Mouse (Mus musculus) hindbrain, embryonic 16.5 days (tissue): ENCODE results near the gene Olfr558. TPM values are rescaled to one million over a fixed set of nuclear protein-coding genes. Genes with fewer than 3 reads are reported as not detected.

ENCODE experiments used
- ATAC-seq: fragments of 200-750 bp; cut with Nextera tagmentation; 2 replicates; pipeline ENCODE4 v1.8.0; 2017; ENCODE audit warnings: moderate TSS enrichment, moderate library complexity
- H3K27ac ChIP-seq: fragments of 300-500 bp; sonication (generic); 2 replicates; pipeline ENCODE4 v1.5.1; 2014; ENCODE audit warnings: low read depth, mild to moderate bottlenecking, control low read depth, low read length, moderate library complexity
- H3K27me3 ChIP-seq: fragments of 300-500 bp; sonication (generic); replicated peaks from 2 replicates; pipeline ENCODE4 v1.6.1; 2014; ENCODE audit warnings: low read length; ENCODE audit not compliant: control insufficient read depth, insufficient read depth
- H3K36me3 ChIP-seq: fragments of 300-500 bp; sonication (generic); 2 replicates; pipeline ENCODE4 v1.6.1; 2014; ENCODE audit warnings: mild to moderate bottlenecking, low read length, moderate library complexity, mixed read lengths; ENCODE audit not compliant: control insufficient read depth, insufficient read depth
- H3K4me1 ChIP-seq: fragments of 300-500 bp; sonication (generic); 2 replicates; pipeline ENCODE4 v1.6.1; 2014; ENCODE audit warnings: low read depth, low read length; ENCODE audit not compliant: control insufficient read depth, insufficient read depth
- H3K4me2 ChIP-seq: fragments of 300-500 bp; sonication (generic); 2 replicates; pipeline ENCODE4 v1.6.1; 2014; ENCODE audit warnings: mild to moderate bottlenecking, low read length, control low read depth, moderate library complexity
- H3K4me3 ChIP-seq: fragments of 300-500 bp; sonication (generic); 2 replicates; pipeline ENCODE4 v1.5.1; 2014; ENCODE audit warnings: mild to moderate bottlenecking, low read length, control low read depth, moderate library complexity
- H3K9ac ChIP-seq: fragments of 300-500 bp; sonication (generic); 2 replicates; pipeline ENCODE4 v1.6.1; 2014; ENCODE audit warnings: low read depth, mild to moderate bottlenecking, control low read depth, low read length, moderate library complexity
- H3K9me3 ChIP-seq: fragments of 300-500 bp; sonication (generic); 2 replicates; pipeline ENCODE4 v1.6.1; 2014; ENCODE audit warnings: mild to moderate bottlenecking, low read length, moderate library complexity; ENCODE audit not compliant: control insufficient read depth
- WGBS: fragments of 180-500 bp; shearing (Covaris S2); extraction: QIAGEN DNeasy Blood & Tissue Kit; methylation state at CpG from one replicate; pipeline ENCODE4 v1.1.7; 2014; 5-methylcytosine and 5-hydroxymethylcytosine counted together
- polyA plus RNA-seq: library from polyadenylated mRNA; unstranded; fragments of >200 nt; fragmentation: Nextera tagmentation; extraction: Ambion mirVana; gene quantifications from 2 replicates; pipeline ENCODE4 v1.2.1, GENCODE M21; 2015

Gene Olfr558
- polyA plus RNA-seq, result 0.16 and 0.22 TPM in 2 replicates

DNA sequence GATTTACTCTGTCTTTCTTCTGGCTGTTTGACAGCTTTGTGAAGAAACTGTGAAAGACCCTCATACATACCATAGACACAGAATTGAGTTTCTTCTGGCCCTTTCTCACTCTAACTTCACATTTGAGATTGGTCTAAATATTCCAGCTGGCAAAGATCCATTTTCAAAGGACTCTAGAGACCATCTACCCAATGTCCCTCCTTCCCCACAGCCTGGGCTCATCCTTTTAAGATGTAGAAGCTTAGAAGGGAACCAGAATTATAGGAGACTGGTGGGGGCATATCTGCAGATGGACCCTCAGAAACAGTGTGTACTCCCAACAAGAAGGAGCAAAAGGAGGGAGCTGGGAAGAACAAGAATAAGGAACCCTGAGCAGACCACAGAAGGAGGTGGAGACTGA, at the start of gene Olfr558:
Gene Olfr558 (plus strand): TSS at position 301 of the 400 bp plus-strand sequence.
- no peak within 1 kb of the TSS for H3K9ac ChIP-seq
- no peak within 1 kb of the TSS for H3K4me3 ChIP-seq
- H3K4me2 ChIP-seq, result no peak within 1 kb of the TSS
- no peaks in the 10 kb centered on the region for H3K9me3 ChIP-seq
- H3K4me1 ChIP-seq, result no peaks in the 10 kb centered on the region
- H3K27ac ChIP-seq, result no peak within 1 kb of the TSS
- ATAC-seq, result no peak
- no peaks in the 10 kb centered on the region for H3K27me3 ChIP-seq
- H3K36me3 ChIP-seq, result no peaks in the 10 kb centered on the region

DNA sequence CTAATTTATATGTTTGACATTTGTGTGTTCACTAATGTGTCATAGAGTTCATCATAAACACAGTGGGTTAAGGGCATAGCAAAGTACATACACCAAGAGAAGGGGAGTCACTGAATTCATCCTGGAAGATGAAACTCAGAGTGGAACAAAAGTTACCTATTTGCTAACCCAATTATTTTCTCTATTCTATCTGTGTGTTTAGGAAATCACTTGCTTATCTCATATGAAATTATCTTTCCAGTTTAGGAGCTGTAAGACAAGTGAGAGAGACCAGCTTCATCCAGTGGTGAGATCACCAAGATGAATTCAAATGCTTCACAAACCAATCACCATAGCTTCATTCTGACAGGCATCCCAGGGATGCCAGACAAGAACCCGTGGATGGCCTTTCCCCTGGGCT, 43.5 kb upstream of the Olfr558 start, which contains the start of gene Olfr555:
Gene Olfr555 (plus strand): TSS at position 301 of the 400 bp plus-strand sequence.
- no peak within 1 kb of the TSS for H3K4me2 ChIP-seq
- 84% methylated on average over 1 of the region's 1 CpGs for WGBS
- no peaks in the 10 kb centered on the region for H3K4me1 ChIP-seq
- no peaks in the 10 kb centered on the region for H3K27me3 ChIP-seq
- no peak within 1 kb of the TSS for H3K4me3 ChIP-seq
- ATAC-seq, result no peak
- no peak within 1 kb of the TSS for H3K9ac ChIP-seq
- H3K9me3 ChIP-seq, result no peaks in the 10 kb centered on the region
- H3K27ac ChIP-seq, result no peak within 1 kb of the TSS
- no peaks in the 10 kb centered on the region for H3K36me3 ChIP-seq

DNA sequence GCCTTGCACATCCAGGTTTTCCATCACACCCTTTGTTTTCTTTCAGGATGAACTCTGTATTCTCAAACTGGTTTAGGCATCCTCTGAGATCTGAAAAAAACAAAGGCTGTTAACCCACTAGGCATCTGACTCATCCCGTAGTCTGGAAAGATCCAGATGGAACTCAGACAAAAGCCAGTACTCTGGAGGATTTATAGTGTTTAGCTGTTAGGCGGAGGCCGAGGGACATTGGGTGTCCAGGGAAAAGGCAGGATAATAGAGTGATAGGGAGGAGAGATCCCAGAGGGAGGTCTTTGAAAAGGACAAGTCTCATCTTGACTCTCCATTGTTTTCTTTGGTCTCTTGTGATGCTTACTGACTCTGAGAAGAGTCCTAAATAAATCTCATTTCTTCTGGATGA, 37.4 kb upstream of the Olfr558 start, which contains the start of gene Olfr556:
Gene Olfr556 (plus strand): TSS at position 301 of the 400 bp plus-strand sequence.
- Histone ChIP-seq H3K9me3 (no peaks in the 10 kb centered on the region), H3K4me2 (no peak within 1 kb of the TSS), H3K36me3 (no peaks in the 10 kb centered on the region), H3K4me1 (no peaks in the 10 kb centered on the region), H3K27me3 (no peaks in the 10 kb centered on the region), H3K4me3 (no peak within 1 kb of the TSS), H3K27ac (no peak within 1 kb of the TSS), H3K9ac (no peak within 1 kb of the TSS)
- WGBS, result 44% methylated on average over 3 of the region's 3 CpGs
- ATAC-seq, result no peak

DNA sequence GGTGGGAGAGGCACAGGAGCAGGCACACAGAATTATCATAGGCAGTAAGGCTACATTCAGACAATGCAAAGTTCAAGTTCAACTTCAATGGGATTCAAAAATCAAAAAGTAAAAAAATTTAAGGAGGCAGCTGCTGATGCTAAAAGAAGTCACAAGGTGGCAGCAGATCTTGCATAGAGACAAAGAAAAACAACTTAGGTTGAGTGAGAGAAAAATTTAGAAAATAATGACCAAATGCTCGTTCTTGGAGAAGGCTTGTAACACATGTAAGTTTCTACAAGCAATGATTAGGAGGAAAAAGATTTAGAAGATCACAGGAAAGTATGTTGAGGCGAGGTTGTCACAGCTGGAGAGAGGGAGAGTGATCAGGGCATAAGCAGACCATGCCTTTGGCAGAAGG, 36.6 kb upstream of the Olfr558 start:
- no peak overlapping the region for H3K27ac ChIP-seq
- 50% methylated on average over 2 of the region's 2 CpGs for WGBS
- H3K4me2 ChIP-seq, result no peak overlapping the region
- H3K4me3 ChIP-seq, result no peak overlapping the region
- H3K9ac ChIP-seq, result no peak overlapping the region
- ATAC-seq, result no peak
- no peaks in the 10 kb centered on the region for H3K4me1 ChIP-seq
- H3K36me3 ChIP-seq, result no peaks in the 10 kb centered on the region
- H3K9me3 ChIP-seq, result no peaks in the 10 kb centered on the region
- H3K27me3 ChIP-seq, result no peaks in the 10 kb centered on the region

DNA sequence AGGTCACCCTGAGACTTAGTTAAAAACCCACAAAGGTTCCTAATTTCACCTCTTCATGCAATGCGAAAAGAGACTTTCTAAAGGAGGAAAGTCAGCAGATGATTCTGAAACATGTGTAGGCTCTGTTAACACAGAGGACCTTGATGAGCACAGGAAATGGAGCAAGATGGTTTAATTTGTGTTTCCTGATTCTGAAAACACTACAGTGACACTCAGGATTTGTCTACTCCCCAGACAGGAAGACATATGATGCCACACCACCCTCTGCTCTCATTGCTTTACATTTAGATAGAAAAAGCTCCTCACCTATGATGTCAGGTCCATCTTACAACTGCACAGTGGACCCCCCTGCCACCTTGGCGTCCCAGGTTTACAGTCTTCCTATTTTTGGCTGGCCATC, 25.8 kb upstream of the Olfr558 start:
- Histone ChIP-seq H3K4me1 (no peaks in the 10 kb centered on the region), H3K27ac (no peak overlapping the region), H3K4me2 (no peak overlapping the region), H3K4me3 (no peak overlapping the region), H3K9ac (no peak overlapping the region), H3K36me3 (no peaks in the 10 kb centered on the region), H3K9me3 (no peaks in the 10 kb centered on the region), H3K27me3 (no peaks in the 10 kb centered on the region)
- no peak for ATAC-seq
- 85% methylated on average over 2 of the region's 2 CpGs for WGBS

DNA sequence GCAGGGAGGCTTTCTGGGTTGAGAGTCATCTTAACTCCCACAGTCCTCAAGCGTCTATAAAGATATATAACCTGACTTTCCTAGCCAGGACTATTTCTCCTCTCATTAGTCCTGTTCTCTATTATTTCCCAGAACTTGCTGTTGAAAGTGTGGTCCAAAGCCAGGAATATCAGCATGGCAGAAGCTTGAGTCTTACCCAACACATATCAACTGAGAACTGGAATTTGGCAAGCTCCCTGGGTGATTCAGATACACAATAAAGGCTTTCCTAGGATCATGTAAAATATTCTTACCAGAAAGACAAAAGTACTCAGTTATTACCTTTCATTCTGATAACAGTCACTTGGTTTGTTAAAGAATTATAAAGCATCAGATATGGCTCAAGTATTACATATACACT, 20.1 kb upstream of the Olfr558 start:
- H3K36me3 ChIP-seq, result no peaks in the 10 kb centered on the region
- H3K4me2 ChIP-seq, result no peak overlapping the region
- H3K27me3 ChIP-seq, result no peaks in the 10 kb centered on the region
- WGBS, result 100% methylated on average over 1 of the region's 1 CpGs
- H3K4me3 ChIP-seq, result no peak overlapping the region
- no peak overlapping the region for H3K27ac ChIP-seq
- no peak for ATAC-seq
- H3K9ac ChIP-seq, result no peak overlapping the region
- no peaks in the 10 kb centered on the region for H3K9me3 ChIP-seq
- no peaks in the 10 kb centered on the region for H3K4me1 ChIP-seq

DNA sequence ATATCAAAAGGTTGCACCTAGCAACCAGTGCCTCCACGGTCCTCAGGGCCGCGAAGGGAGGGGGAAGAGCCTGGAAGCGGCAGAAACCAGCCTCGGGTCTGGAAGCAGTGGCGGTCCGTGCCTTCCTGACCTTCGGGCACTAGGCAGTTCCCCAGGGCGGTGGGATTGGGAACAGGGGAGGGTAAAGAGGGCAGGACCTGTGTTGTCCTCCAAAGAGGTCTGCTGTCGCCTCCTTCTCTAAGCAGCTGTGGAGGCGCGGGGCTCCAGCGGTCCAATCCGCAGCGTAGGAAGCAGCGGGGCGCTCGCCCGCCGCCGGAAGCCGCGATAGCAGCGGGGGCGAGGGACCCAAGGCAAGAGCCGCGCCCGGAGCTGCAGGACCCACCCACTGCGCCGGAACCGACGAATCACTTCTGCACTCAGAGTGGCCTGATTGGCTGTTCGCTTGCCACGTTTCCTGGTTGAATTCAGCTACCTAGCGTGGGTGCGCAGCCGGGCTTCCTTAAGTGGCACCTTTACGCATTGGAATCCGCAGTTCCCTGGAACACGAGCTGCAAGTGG, 15.0 kb upstream of the Olfr558 start, which contains the start of gene Trim68:
Gene Trim68 (minus strand): TSS at position 384 of the 558 bp plus-strand sequence.
- Histone ChIP-seq H3K9ac (peak within 1 kb of the TSS; percentile 79), H3K27ac (peak within 1 kb of the TSS; percentile 69), H3K27me3 (no peaks in the 10 kb centered on the region), H3K36me3 (no peaks in the 10 kb centered on the region), H3K4me1 (peaks cover 4% of the 10 kb centered on the region; the same call in 1 of the 2 replicates), H3K4me3 (peak within 1 kb of the TSS; percentile 69), H3K9me3 (no peaks in the 10 kb centered on the region), H3K4me2 (peak within 1 kb of the TSS; percentile 80)
- peak; percentile 100 for ATAC-seq
- WGBS, result under 1% methylated on average over 39 of the region's 40 CpGs

DNA sequence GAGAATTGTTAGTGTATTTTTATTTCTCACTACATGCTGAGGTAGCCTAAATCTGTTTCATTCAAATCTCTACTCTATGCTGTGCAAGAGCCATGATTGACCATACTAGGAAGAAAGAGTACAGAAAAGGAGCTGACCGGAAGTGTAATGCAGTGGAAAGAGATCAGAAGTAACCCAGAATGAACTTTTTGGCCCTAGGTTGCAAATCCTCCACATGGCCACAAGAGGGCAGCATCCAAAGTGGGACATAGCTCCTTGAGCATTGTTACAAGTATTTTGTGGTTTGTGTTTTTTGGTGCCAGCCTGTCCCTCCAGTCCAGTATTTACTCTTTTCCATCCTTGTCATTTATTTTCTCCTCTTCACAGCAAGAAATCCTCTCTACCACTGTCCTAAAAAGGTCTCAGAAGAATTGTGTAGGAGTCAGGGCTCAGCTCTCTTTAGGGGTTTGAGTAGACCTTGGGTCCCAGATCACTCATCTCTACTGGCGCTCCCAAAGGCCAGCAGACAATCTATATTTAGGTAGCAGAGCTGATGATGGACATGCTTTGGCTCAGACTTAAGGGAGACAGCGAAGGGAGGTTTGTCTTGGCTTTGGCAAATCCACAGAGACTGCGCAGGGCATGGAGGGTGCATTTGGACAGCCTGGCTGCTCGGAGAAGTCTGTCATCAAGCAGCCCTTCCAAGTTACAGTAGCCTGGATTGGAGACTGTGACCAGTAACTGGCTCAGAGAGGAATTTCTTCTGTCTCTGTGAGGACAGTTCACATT, 6.5 kb upstream of the Olfr558 start, which contains the start of gene Olfr557:
Gene Olfr557 (plus strand): TSS at position 553 of the 768 bp plus-strand sequence.
- no peaks in the 10 kb centered on the region for H3K27me3 ChIP-seq
- no peak within 1 kb of the TSS for H3K27ac ChIP-seq
- no peak within 1 kb of the TSS for H3K9ac ChIP-seq
- no peaks in the 10 kb centered on the region for H3K4me1 ChIP-seq
- H3K36me3 ChIP-seq, result no peaks in the 10 kb centered on the region
- ATAC-seq, result no peak
- H3K9me3 ChIP-seq, result no peaks in the 10 kb centered on the region
- no peak within 1 kb of the TSS for H3K4me2 ChIP-seq
- H3K4me3 ChIP-seq, result no peak within 1 kb of the TSS
- WGBS, result 87% methylated on average over 5 of the region's 5 CpGs

DNA sequence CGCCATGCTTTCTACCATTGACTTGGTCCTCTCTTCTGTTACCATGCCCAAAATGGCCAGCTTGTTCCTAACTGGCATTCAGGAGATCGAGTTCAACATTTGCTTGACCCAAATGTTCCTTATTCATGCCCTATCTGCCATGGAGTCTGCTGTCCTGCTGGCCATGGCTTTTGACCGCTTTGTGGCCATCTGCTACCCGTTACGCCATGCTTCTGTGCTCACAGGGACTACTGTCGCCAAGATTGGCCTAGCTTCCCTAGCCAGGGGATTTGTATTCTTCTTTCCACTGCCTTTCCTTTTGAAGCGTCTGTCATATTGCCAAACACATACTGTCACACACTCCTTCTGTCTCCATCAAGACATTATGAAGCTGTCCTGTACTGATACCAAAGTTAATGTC, 3.6 kb upstream of the Olfr558 start:
- Histone ChIP-seq H3K4me1 (no peaks in the 10 kb centered on the region), H3K4me2 (no peak overlapping the region), H3K4me3 (no peak overlapping the region), H3K27ac (no peak overlapping the region), H3K9me3 (no peaks in the 10 kb centered on the region), H3K9ac (no peak overlapping the region), H3K27me3 (no peaks in the 10 kb centered on the region), H3K36me3 (no peaks in the 10 kb centered on the region)
- no peak for ATAC-seq
- 92% methylated on average over 7 of the region's 7 CpGs for WGBS
